Mouse (Mus musculus) forebrain, embryonic 11.5 days (tissue): ENCODE measurements at regions not wholly inside any gene's neighbourhood (a gene's known extent, or its start where the extent isn't known, plus 50 kb on each side); places are given as distances from the start of the nearest gene placed in this dataset.

Source experiments
- ATAC-seq: fragments of 200-750 bp; cut with Nextera tagmentation; replicated peaks from 2 replicates; pipeline ENCODE4 v1.8.0; 2017; ENCODE audit warnings: moderate TSS enrichment; ENCODE audit not compliant: low FRiP score
- DNase-seq: peaks from one replicate; pipeline ENCODE4 v3.0.0-alpha.2; 2017; ENCODE audit warnings: low spot score
- H3K27ac ChIP-seq: fragments of 300-500 bp; sonication (generic); 2 replicates; pipeline ENCODE4 v1.5.1; 2014; ENCODE audit warnings: low read depth, low read length
- H3K27me3 ChIP-seq: fragments of 300-500 bp; sonication (generic); 2 replicates; pipeline ENCODE4 v1.6.1; 2014; ENCODE audit warnings: mild to moderate bottlenecking, low read length, mixed read lengths; ENCODE audit not compliant: control insufficient read depth, insufficient read depth
- H3K36me3 ChIP-seq: fragments of 300-500 bp; sonication (generic); 2 replicates; pipeline ENCODE4 v1.6.1; 2014; ENCODE audit warnings: mild to moderate bottlenecking, low read length, moderate library complexity, mixed read lengths; ENCODE audit not compliant: control insufficient read depth, insufficient read depth
- H3K4me1 ChIP-seq: fragments of 300-500 bp; sonication (generic); replicated peaks from 2 replicates; pipeline ENCODE4 v1.6.1; 2014; ENCODE audit warnings: low read length, mixed read lengths; ENCODE audit not compliant: control insufficient read depth, insufficient read depth
- H3K4me2 ChIP-seq: fragments of 300-500 bp; sonication (generic); 2 replicates; pipeline ENCODE4 v1.6.1; 2014; ENCODE audit warnings: low read depth, mild to moderate bottlenecking, low read length, moderate library complexity, mixed read lengths; ENCODE audit not compliant: severe bottlenecking
- H3K4me3 ChIP-seq: fragments of 300-500 bp; sonication (generic); 2 replicates; pipeline ENCODE4 v1.5.1; 2014; ENCODE audit warnings: low read depth, low read length
- H3K9ac ChIP-seq: fragments of 300-500 bp; sonication (generic); 2 replicates; pipeline ENCODE4 v1.6.1; 2014; ENCODE audit warnings: low read length
- H3K9me3 ChIP-seq: fragments of 300-500 bp; sonication (generic); 2 replicates; pipeline ENCODE4 v1.6.1; 2016; ENCODE audit warnings: low read length, mixed read lengths; ENCODE audit not compliant: control insufficient read depth
- WGBS: fragments of 180-500 bp; shearing (Covaris S2); extraction: QIAGEN DNeasy Blood & Tissue Kit; methylation state at CpG from one replicate; pipeline ENCODE4 v1.1.7; 2014; 5-methylcytosine and 5-hydroxymethylcytosine counted together

- 23% methylated on average over 15 of the region's 15 CpGs for WGBS
- peak overlapping the region; percentile 37; the same call in 1 of the 2 replicates for H3K27ac ChIP-seq
- no peaks in the 10 kb centered on the region for H3K36me3 ChIP-seq
- 0 out of 2 replicates have a peak, but pooled peaks have one; percentile 65 for ATAC-seq
- H3K4me2 ChIP-seq: no peak overlapping the region
- DNase-seq: peak; percentile 65
- H3K9me3 ChIP-seq: no peaks in the 10 kb centered on the region
- H3K4me1 ChIP-seq: peaks cover 8% of the 10 kb centered on the region
- H3K9ac ChIP-seq: no peak overlapping the region
- no peak overlapping the region for H3K4me3 ChIP-seq
- H3K27me3 ChIP-seq: no peaks in the 10 kb centered on the region
Observed at GRCm38 (mm10) chr8:88972993-88973690, 70.8 kb downstream of the Sall1 start.

GRCm38 (mm10) chr8:88958843-88959242 lies 85.1 kb downstream of the Sall1 start:
- DNase-seq (no peak), ATAC-seq (no peak)
- no peaks in the 10 kb centered on the region for H3K36me3 ChIP-seq
- H3K4me1 ChIP-seq: no peaks in the 10 kb centered on the region
- no peak overlapping the region for H3K27ac ChIP-seq
- no peak overlapping the region for H3K9ac ChIP-seq
- H3K4me3 ChIP-seq: no peak overlapping the region
- H3K9me3 ChIP-seq: no peaks in the 10 kb centered on the region; the same call in 1 of the 2 replicates
- no peaks in the 10 kb centered on the region for H3K27me3 ChIP-seq
- no peak overlapping the region for H3K4me2 ChIP-seq

- DNase-seq: no peak
- 59% methylated on average over 2 of the region's 2 CpGs for WGBS
- no peaks in the 10 kb centered on the region for H3K36me3 ChIP-seq
Observed at GRCm38 (mm10) chr8:88953178-88953577, 90.8 kb downstream of the Sall1 start.

DNA sequence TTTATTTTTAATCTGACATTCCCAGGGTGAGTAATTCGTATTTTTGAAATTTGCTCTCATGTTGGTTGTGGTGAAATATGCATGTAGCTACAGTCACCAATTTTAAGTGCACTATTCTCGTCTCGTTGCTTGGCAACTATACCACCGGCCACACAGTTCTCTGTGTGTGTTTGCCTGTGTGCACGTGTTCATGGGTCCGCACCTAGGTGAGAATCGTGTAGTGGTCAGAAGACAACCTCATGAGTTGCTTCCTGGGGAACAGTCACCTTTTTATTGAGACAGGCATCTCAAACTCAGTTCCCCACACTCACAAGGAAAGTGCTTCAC lies 92.2 kb downstream of the Sall1 start:
- no peaks in the 10 kb centered on the region for H3K4me1 ChIP-seq
- no peak for DNase-seq
- H3K4me3 ChIP-seq: no peak overlapping the region
- H3K27ac ChIP-seq: no peak overlapping the region
- H3K9me3 ChIP-seq: no peaks in the 10 kb centered on the region; the same call in 1 of the 2 replicates
- WGBS: 96% methylated on average over 7 of the region's 7 CpGs
- ATAC-seq: no peak
- no peak overlapping the region for H3K9ac ChIP-seq
- H3K36me3 ChIP-seq: no peaks in the 10 kb centered on the region
- H3K4me2 ChIP-seq: no peak overlapping the region
- no peaks in the 10 kb centered on the region for H3K27me3 ChIP-seq

More at GRCm38 (mm10) chr8:88953178-88953577, 90.8 kb downstream of the Sall1 start:
- no peak for ATAC-seq
- Histone ChIP-seq H3K4me2 (no peak overlapping the region), H3K4me3 (no peak overlapping the region), H3K27me3 (no peaks in the 10 kb centered on the region), H3K27ac (no peak overlapping the region), H3K9me3 (no peaks in the 10 kb centered on the region; the same call in 1 of the 2 replicates), H3K9ac (no peak overlapping the region), H3K4me1 (no peaks in the 10 kb centered on the region)

GRCm38 (mm10) chr8:88951145-88951828 lies 92.7 kb downstream of the Sall1 start:
- H3K27ac ChIP-seq: no peak overlapping the region
- H3K4me2 ChIP-seq: no peak overlapping the region
- no peak overlapping the region for H3K4me3 ChIP-seq
- no peaks in the 10 kb centered on the region for H3K4me1 ChIP-seq
- no peak for ATAC-seq
- WGBS: 93% methylated on average over 16 of the region's 16 CpGs
- H3K36me3 ChIP-seq: no peaks in the 10 kb centered on the region
- H3K27me3 ChIP-seq: no peaks in the 10 kb centered on the region
- no peak for DNase-seq
- H3K9ac ChIP-seq: no peak overlapping the region
- no peaks in the 10 kb centered on the region for H3K9me3 ChIP-seq

DNA sequence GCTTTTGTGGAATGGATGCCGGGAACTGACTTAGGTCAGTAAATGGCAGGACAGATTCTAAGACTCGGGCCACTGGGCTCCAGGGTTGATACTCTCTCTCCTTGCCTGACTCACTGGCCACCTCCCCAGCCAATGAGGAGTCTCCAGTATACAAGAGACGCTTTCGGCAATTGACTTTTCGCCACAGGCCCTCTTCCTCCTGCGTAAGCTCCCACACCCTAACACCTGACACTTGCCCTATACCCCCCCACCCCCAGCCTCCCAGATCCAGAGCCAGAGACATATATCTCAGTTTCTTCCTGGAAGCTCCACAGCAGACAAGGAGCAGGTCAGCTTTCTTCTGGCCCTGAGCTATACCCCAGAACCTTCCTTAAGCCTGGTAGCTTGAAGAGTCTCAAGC lies 94.0 kb downstream of the Sall1 start:
- Histone ChIP-seq H3K4me1 (no peaks in the 10 kb centered on the region), H3K36me3 (no peaks in the 10 kb centered on the region), H3K4me2 (no peak overlapping the region), H3K9ac (no peak overlapping the region), H3K27me3 (no peaks in the 10 kb centered on the region), H3K4me3 (no peak overlapping the region), H3K27ac (no peak overlapping the region), H3K9me3 (no peaks in the 10 kb centered on the region)
- no peak for DNase-seq
- no peak for ATAC-seq
- WGBS: 96% methylated on average over 6 of the region's 6 CpGs

DNA sequence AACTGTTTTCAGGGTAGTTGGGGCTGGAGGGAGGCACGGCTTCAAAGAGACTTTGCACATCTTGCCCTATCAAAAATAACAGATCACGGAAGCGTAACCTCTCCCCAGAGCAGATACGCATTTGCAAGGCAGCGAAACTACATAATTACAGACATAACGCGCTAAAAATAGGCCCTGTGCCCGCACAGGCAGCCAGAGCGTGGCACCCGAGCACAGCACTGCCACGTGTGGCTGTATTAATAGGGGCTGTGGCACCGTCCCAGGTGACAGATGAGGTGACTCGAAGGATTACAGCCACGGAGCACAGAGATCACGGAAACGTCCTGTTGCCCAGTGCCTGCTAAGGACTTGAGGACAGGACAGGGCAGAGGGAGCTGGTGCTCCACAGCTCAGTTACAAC lies 95.0 kb downstream of the Sall1 start:
- ATAC-seq (no peak), DNase-seq (no peak)
- WGBS: 93% methylated on average over 16 of the region's 16 CpGs
- H3K27me3 ChIP-seq: no peaks in the 10 kb centered on the region
- H3K36me3 ChIP-seq: no peaks in the 10 kb centered on the region
- no peak overlapping the region for H3K9ac ChIP-seq
- no peak overlapping the region for H3K4me2 ChIP-seq
- no peaks in the 10 kb centered on the region for H3K9me3 ChIP-seq
- no peaks in the 10 kb centered on the region for H3K4me1 ChIP-seq
- no peak overlapping the region for H3K4me3 ChIP-seq
- no peak overlapping the region for H3K27ac ChIP-seq

- Histone ChIP-seq H3K4me1 (no peaks in the 10 kb centered on the region), H3K4me3 (no peak overlapping the region), H3K4me2 (no peak overlapping the region), H3K36me3 (no peaks in the 10 kb centered on the region), H3K9me3 (no peaks in the 10 kb centered on the region), H3K9ac (no peak overlapping the region), H3K27ac (no peak overlapping the region), H3K27me3 (no peaks in the 10 kb centered on the region)
- WGBS: 73% methylated on average over 6 of the region's 6 CpGs
- no peak for ATAC-seq
- DNase-seq: no peak
Observed at GRCm38 (mm10) chr8:88948328-88948727, 95.6 kb downstream of the Sall1 start.

DNA sequence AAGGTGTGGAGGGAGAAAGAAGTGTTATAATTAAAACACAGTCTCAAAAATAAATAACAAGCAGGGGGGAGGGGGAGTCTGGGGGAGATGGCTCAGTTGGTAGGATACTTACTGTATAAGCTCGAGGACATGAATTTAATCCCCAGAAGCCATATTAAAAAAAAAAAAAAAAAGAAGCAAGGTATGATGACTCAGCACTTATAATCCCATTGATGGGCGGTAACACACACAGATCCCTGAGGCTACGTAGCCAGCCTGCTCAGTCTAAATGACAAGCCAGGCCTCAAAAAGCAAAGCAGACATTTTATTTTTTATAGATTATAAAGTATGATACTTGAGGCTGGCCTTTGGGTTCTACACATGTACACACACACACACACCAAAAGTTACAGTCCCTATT lies 96.6 kb downstream of the Sall1 start:
- Histone ChIP-seq H3K27me3 (no peaks in the 10 kb centered on the region), H3K4me1 (no peaks in the 10 kb centered on the region), H3K4me2 (no peak overlapping the region), H3K27ac (no peak overlapping the region), H3K4me3 (no peak overlapping the region), H3K9me3 (no peaks in the 10 kb centered on the region), H3K36me3 (no peaks in the 10 kb centered on the region), H3K9ac (no peak overlapping the region)
- ATAC-seq (no peak), DNase-seq (no peak)
- WGBS: 64% methylated on average over 3 of the region's 3 CpGs
